Mouse (Mus musculus) Muller cell, postnatal 12 days (primary cell): ENCODE measurements at regions not wholly inside any gene's neighbourhood (a gene's known extent, or its start where the extent isn't known, plus 50 kb on each side); places are given as distances from the start of the nearest gene placed in this dataset.
"Not testable (repeated sequence)": the region's sequence is repeated elsewhere in the genome, so short reads cannot be mapped to it uniquely, and the experiment has no call there.

Experiments used
- DNase-seq: peaks from one replicate; pipeline ENCODE4 v3.0.0-alpha.2; 2015; ENCODE audit errors: inconsistent ontology term

DNA sequence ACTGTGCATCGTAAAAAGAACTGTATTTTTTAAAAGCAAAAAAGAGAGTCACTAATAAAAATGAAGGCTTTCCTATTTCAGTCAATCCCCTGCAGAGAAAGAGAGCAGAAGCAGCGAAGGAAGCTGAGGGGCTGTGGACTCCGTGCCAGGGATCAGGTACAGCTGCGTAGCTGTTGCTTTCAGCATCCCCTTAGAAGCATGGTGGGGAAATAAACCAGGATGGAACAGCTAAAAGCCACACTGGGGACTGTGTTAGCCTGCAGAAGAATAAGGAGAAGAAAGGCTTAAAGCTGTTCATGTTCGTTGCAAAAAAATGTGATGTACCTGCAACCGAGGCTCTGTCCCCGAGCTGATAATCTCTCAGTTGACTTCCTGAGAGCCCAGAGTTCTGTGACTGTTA is 1302.6 kb upstream of the Sel1l start:
- DNase-seq = no peak

- no peak for DNase-seq
Measured at GRCm38 (mm10) chr12:93142265-93142664, 1293.3 kb upstream of the Sel1l start.

GRCm38 (mm10) chr12:93136395-93136794 is 1287.4 kb upstream of the Sel1l start:
- no peak for DNase-seq

DNA sequence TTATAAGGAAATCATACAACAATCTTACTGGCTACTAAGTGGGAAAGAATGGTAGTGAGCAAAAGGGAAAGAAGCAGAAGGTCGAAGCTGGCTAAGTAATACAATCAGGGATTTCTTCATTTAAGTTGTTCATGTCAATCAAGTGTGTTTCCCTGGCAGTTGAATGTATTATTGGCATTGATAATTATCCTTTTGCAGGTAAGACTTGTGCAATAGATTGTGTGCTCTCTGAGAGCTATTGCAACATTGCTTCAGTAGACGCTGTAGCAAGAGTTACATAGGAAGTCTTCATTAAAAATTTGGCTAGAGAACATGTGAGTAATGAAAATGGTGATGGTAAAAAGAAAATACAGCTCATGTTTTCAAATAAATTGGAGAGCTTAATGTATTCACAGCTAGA is 1273.3 kb upstream of the Sel1l start:
- DNase-seq = no peak

DNA sequence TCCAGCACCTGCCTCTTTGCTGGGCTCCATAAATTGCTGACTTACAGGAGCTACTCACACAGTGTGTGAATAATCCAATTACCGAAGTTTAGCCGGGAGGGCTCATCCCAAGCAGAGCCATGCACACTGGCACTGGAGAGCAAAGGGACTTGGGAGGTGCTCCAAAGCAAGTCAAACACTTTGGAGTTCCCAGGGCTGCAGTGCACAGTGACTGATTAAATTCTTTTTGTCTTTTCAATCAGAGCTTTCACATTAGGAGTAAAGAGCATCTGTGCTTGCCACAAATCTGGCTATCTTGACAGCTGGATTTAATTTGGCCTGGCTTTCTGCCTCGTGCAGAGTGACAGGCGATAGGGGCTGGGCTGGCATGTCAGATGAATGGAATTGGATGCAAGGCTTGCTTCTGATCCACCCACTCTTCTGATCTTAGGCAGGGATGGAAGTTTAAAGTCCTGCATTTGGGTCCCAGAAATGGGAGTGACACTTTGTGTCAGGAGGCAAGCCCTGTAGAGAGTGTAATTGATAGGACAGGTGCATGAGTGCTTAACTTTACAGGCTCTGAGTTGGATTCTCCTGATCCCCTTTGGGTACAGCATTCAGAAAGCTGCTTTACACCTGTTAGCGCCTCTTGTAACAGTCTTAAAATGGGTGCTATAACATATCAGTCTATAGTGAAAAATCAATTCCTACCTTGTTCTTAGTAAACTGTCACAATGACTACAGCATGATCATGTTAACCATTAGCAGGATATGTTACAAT is 1239.3 kb upstream of the Sel1l start:
- peak; percentile 3 for DNase-seq

DNA sequence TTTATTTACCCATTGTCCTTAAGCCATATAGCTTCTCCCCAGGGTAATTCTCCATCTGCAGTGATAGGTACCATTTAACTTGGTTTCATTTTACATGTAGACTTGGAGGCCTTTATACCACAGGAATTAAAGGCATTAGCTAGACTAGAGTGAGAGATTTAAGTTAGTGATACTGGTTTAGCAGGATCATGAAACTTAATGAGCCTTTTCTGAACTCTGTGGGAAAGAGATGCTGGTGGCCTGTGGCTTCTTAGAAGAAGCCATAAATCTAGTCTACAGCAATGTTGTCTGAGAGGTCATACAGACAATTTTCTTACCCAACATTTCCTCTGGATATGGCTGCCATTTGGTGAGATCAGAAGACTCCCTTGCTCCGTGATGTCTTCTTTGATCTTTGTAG is 1214.9 kb upstream of the Sel1l start:
- DNase-seq = no peak

- DNase-seq = no peak
Measured at GRCm38 (mm10) chr12:93019633-93020032, 1170.7 kb upstream of the Sel1l start.

DNA sequence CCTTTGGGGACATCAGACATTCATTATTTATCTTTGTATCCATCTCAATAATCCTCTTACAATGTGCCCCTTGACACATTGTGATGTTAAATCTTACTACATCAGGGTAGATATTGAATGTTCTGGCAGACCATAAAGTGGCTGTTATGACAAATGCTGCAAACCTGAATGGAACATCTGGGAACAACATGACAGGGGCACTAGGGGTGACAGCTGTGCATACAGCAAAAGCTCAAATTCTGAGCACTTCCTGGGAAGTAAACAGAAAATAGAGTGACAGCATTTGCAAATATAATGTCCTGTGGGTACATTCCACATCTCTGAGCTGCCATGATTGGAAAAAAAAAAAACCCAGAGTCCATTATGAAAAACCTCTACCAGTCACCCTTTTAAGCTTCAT is 1162.6 kb upstream of the Sel1l start:
- peak; percentile 38 for DNase-seq

- DNase-seq = peak; percentile 5
Measured at GRCm38 (mm10) chr12:93006844-93007365, 1157.9 kb upstream of the Sel1l start.

GRCm38 (mm10) chr12:93003125-93003524 is 1154.2 kb upstream of the Sel1l start:
- DNase-seq = peak; percentile 53

- DNase-seq = no peak
Measured at GRCm38 (mm10) chr12:92975698-92976097, 1126.7 kb upstream of the Sel1l start.

DNA sequence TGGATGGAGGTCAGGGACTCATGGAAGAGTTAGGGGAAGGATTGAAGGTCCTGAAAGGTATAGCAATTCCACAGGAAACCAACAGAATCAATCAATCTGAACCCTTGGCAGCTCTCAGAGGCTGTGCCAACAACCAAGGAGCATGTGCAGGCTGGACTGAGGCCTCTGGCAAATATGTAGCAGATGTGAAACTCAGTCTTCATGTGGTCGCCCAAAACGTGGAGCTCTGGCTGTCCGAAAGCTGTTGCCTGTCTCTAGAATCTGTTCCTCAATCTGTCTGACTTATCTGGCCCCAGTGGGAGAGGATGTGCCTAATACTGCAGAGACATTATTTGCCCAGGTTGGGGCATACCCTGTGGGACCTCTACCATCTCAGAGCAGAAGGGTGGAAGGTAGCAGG is 1095.4 kb upstream of the Sel1l start:
- DNase-seq = no peak

GRCm38 (mm10) chr12:92927591-92927990 is 1078.6 kb upstream of the Sel1l start:
- DNase-seq = no peak

GRCm38 (mm10) chr12:92926942-92927341 is 1078.0 kb upstream of the Sel1l start:
- DNase-seq = no peak

GRCm38 (mm10) chr12:92919920-92920319 is 1071.0 kb upstream of the Sel1l start:
- DNase-seq = no peak

DNA sequence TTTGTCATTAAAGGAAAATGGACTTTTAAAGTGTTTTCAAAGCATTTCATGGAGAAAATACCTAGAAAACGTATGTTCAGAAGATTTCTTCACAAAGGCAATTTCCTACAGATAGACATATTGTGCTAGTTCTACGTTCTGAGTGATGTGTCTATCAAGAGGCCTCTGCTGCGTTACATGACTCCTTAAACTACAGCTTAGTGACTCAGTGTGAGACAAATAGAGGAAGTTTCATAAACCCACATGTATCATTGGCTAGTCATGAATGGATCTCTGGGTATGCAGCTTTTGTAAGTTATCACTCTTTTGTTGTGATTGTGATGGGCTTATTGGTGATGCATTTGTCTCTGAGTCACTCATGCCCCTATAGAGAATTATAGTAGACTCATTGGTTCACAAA is 1067.3 kb upstream of the Sel1l start:
- no peak for DNase-seq

- DNase-seq = no peak
Measured at GRCm38 (mm10) chr12:92915776-92916175, 1066.8 kb upstream of the Sel1l start.

GRCm38 (mm10) chr12:92915203-92915602 is 1066.2 kb upstream of the Sel1l start:
- no peak for DNase-seq

GRCm38 (mm10) chr12:92904382-92904781 is 1055.4 kb upstream of the Sel1l start:
- DNase-seq = no peak

- DNase-seq = no peak
Measured at GRCm38 (mm10) chr12:92892315-92892714, 1043.4 kb upstream of the Sel1l start.

DNA sequence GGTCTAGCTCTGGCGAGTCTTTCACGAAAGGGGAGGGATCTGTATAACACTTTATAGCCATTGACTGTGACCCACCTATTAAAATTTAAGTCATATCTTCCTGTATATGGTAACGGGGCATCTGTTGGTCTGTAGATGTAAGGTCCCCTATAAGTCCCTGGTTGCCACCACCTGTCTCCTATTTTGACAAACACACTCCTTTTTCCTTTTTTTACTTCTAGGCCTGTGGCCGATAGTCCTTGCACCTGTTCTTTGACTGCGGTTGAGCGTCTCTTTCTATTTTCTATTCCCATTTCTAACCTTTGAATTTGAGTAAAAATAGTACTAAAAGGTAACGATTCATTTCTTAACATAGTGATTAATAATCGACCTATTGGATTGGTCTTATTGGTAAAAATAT is 1042.7 kb upstream of the Sel1l start:
- DNase-seq = not testable (repeated sequence)

DNA sequence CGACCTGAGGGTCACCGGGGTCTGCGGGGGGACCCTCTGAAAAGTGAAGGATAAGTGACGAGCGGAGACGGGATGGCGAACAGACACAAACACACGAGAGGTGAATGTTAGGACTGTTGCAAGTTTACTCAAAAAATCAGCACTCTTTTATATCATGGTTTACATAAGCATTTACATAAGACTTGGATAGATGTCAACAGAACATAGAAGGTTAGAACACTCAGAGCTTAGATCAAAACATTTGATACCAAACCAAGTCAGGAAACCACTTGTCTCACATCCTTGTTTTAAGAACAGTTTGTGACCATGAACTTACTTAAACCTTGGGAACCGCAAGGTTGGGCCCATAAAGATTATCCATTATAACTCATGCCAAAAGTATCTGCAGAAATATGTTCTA is 1042.2 kb upstream of the Sel1l start:
- not testable (repeated sequence) for DNase-seq

DNA sequence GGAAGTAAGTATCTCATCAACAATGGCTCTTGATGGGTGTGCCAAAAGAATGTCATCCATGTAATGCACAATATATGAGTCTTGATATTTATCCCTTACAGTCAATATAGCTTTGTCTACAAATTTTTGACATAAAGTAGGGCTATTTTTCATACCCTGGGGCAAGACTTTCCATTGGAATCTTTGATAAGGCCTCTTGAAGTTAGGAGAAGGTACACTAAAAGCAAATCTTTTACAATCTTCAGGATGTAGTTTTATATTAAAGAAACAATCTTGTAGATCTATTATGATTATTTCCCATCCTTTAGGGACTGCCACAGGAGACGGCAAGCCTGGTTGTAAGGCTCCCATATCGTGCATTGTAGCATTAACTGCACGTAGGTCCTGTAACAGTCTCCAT is 1038.8 kb upstream of the Sel1l start:
- no peak for DNase-seq
